Mouse (Mus musculus) limb, embryonic 14.5 days (tissue): ENCODE measurements around the gene Slc9b1. TPM values are rescaled to one million over a fixed set of nuclear protein-coding genes. Genes with fewer than 3 reads are reported as not detected.

Source experiments
- ATAC-seq: fragments of 200-750 bp; cut with Nextera tagmentation; 2 replicates; pipeline ENCODE4 v1.8.0; 2017; ENCODE audit warnings: low read depth, moderate number of reproducible peaks, moderate TSS enrichment; ENCODE audit not compliant: low FRiP score
- DNase-seq: peaks from one replicate; pipeline ENCODE4 v3.0.0-alpha.2; 2015; ENCODE audit warnings: low spot score
- H3K27ac ChIP-seq: fragments of 300-500 bp; sonication (generic); replicated peaks from 2 replicates; pipeline ENCODE4 v1.5.1; 2014; ENCODE audit warnings: low read depth, mild to moderate bottlenecking, low read length, moderate library complexity, mixed read lengths
- H3K27me3 ChIP-seq: fragments of 300-500 bp; sonication (generic); 2 replicates; pipeline ENCODE4 v1.6.1; 2014; ENCODE audit warnings: low read length, mixed read lengths; ENCODE audit not compliant: control insufficient read depth, insufficient read depth
- H3K36me3 ChIP-seq: fragments of 300-500 bp; sonication (generic); 2 replicates; pipeline ENCODE4 v1.6.1; 2014; ENCODE audit warnings: mild to moderate bottlenecking, low read length, moderate library complexity, mixed read lengths; ENCODE audit not compliant: control insufficient read depth, insufficient read depth
- H3K4me1 ChIP-seq: fragments of 300-500 bp; sonication (generic); 2 replicates; pipeline ENCODE4 v1.6.1; 2014; ENCODE audit warnings: antibody characterized with exemption, low read length, mixed read lengths; ENCODE audit not compliant: control insufficient read depth, insufficient read depth
- H3K4me2 ChIP-seq: fragments of 300-500 bp; sonication (generic); replicated peaks from 2 replicates; pipeline ENCODE4 v1.6.1; 2014; ENCODE audit warnings: low read depth, mild to moderate bottlenecking, low read length, moderate library complexity; ENCODE audit not compliant: severe bottlenecking
- H3K4me3 ChIP-seq: fragments of 300-500 bp; sonication (generic); replicated peaks from 2 replicates; pipeline ENCODE4 v1.5.1; 2014; ENCODE audit warnings: low read length
- H3K9ac ChIP-seq: fragments of 300-500 bp; sonication (generic); 2 replicates; pipeline ENCODE4 v1.6.1; 2014; ENCODE audit warnings: mild to moderate bottlenecking, low read depth, low read length, moderate library complexity; ENCODE audit not compliant: severe bottlenecking
- H3K9me3 ChIP-seq: fragments of 300-500 bp; sonication (generic); 2 replicates; pipeline ENCODE4 v1.6.1; 2016; ENCODE audit warnings: low read length; ENCODE audit not compliant: control insufficient read depth
- POLR2A ChIP-seq: fragments of 200-500 bp; IDR thresholded peaks from 2 replicates; pipeline ENCODE4 v1.8.0; 2012; ENCODE audit warnings: inconsistent platforms, mild to moderate bottlenecking, moderate library complexity, borderline replicate concordance; ENCODE audit not compliant: insufficient read depth, insufficient read length; ENCODE audit errors: extremely low read depth
- WGBS: fragments of 180-500 bp; shearing (Covaris S2); extraction: QIAGEN DNeasy Blood & Tissue Kit; methylation state at CpG from one replicate; pipeline ENCODE4 v1.1.7; 2014; 5-methylcytosine and 5-hydroxymethylcytosine counted together
- polyA plus RNA-seq, 2 experiments: library from polyadenylated mRNA; depleted of rRNA in 1 of 2; stranded (reverse) in 1 of 2; unstranded in 1 of 2; fragments of >200 nt; fragmentation: Nextera tagmentation in 1 of 2; extraction: Ambion mirVana in 1 of 2; gene quantifications; 2 replicates each; pipeline versions ENCODE4 v1.2.1 to v1.2.3; 2012 to 2014

The Slc9b1 gene
- polyA plus RNA-seq, 2 experiments = 0.18 TPM; not detected in 1

DNA sequence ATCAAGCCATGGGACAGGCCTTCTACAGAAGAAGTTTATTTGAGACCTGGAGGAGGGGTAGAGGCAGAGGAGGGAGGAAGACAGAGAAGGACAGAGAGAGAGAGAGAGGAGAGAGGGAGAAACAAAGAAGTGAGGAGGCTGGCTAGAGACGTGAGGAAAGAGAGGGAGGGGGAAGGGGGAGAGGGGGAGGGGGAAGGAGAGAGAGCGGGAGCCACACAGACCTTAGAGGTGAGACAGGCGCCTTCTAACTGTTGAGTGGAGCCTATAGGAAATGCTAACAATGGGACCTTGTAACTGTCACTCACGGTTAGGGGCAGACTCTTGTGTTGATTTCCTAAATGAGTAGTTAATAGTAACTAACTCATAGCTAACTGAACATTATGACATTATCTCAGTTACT, 14.1 kb upstream of the Slc9b1 start:
- no peak for ATAC-seq

GRCm38 (mm10) chr3:135349022-135349421, 1.2 kb downstream of the Slc9b1 start:
- Histone ChIP-seq H3K27me3 (no peaks in the 10 kb centered on the region), H3K4me1 (no peaks in the 10 kb centered on the region), H3K4me3 (no peak overlapping the region), H3K9ac (no peak overlapping the region), H3K4me2 (no peak overlapping the region), H3K36me3 (no peaks in the 10 kb centered on the region), H3K9me3 (no peaks in the 10 kb centered on the region), H3K27ac (no peak overlapping the region)
- no peak for TF ChIP-seq POLR2A
- DNase-seq = no peak
- no peak for ATAC-seq

More for the DNA sequence above, 14.1 kb upstream of the Slc9b1 start:
- TF ChIP-seq POLR2A = no peak
- DNase-seq = no peak
- H3K4me1 ChIP-seq = no peaks in the 10 kb centered on the region
- no peak overlapping the region for H3K4me2 ChIP-seq
- H3K36me3 ChIP-seq = no peaks in the 10 kb centered on the region
- no peak overlapping the region for H3K4me3 ChIP-seq
- H3K27ac ChIP-seq = no peak overlapping the region
- H3K9ac ChIP-seq = no peak overlapping the region
- no peaks in the 10 kb centered on the region for H3K9me3 ChIP-seq
- WGBS = 48% methylated on average over 4 of the region's 4 CpGs
- H3K27me3 ChIP-seq = no peaks in the 10 kb centered on the region

DNA sequence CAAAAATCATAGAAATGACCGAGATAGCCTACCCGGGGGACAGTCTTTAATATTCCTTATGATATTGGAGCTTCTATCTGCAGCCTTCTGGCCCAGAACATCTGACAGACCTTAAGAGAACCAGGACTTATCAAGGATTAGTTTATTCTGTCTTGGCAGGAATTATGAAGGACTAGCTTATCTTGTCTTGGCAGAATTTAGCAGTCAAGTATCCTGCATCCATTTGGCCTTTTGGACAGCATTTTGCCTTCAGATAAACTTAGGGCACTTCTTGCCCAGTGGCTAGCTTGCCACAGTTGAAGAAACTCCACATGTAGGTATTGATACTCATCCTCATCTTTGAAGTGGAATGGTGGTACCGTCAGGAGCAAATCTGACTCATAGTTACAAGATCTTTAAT, 4.0 kb downstream of the Slc9b1 start:
- H3K27me3 ChIP-seq = no peaks in the 10 kb centered on the region
- no peak overlapping the region for H3K27ac ChIP-seq
- no peaks in the 10 kb centered on the region for H3K9me3 ChIP-seq
- no peak overlapping the region for H3K4me2 ChIP-seq
- DNase-seq (no peak), ATAC-seq (no peak)
- H3K36me3 ChIP-seq = no peaks in the 10 kb centered on the region
- no peak overlapping the region for H3K9ac ChIP-seq
- no peak for TF ChIP-seq POLR2A
- H3K4me1 ChIP-seq = no peaks in the 10 kb centered on the region
- 85% methylated on average over 3 of the region's 3 CpGs for WGBS
- H3K4me3 ChIP-seq = no peak overlapping the region

GRCm38 (mm10) chr3:135357394-135357793, 9.6 kb downstream of the Slc9b1 start:
- Histone ChIP-seq H3K9me3 (no peaks in the 10 kb centered on the region), H3K36me3 (no peaks in the 10 kb centered on the region), H3K4me2 (no peak overlapping the region), H3K4me1 (no peaks in the 10 kb centered on the region), H3K9ac (no peak overlapping the region), H3K27me3 (no peaks in the 10 kb centered on the region), H3K4me3 (no peak overlapping the region), H3K27ac (no peak overlapping the region)
- 91% methylated on average over 4 of the region's 4 CpGs for WGBS
- TF ChIP-seq POLR2A = no peak
- ATAC-seq (no peak), DNase-seq (no peak)

DNA sequence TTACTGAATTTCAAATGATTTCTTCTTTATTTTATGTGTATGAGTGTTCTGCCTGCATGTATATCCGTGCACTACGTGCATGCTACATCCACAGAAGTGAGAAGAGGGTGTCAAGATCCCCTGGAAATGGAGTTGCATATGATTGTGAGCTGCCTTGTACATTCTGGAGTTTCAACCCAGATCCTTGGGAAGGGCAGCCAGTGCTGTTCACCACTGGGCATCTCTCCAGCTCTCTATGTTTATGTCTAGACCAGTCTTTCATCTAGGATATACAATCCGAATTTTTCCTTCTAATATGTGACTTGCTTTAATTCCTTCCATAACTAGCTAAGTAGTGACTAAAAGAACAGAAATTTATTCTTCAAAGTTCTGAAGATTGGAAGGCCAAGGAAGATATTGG, 28.0 kb downstream of the Slc9b1 start:
- Histone ChIP-seq H3K9ac (no peak overlapping the region), H3K36me3 (no peaks in the 10 kb centered on the region), H3K9me3 (no peaks in the 10 kb centered on the region), H3K27me3 (no peaks in the 10 kb centered on the region), H3K4me1 (no peaks in the 10 kb centered on the region), H3K4me3 (no peak overlapping the region), H3K27ac (no peak overlapping the region), H3K4me2 (no peak overlapping the region)
- ATAC-seq = no peak
- TF ChIP-seq POLR2A = no peak
- 81% methylated on average over 3 of the region's 3 CpGs for WGBS
- DNase-seq = no peak

DNA sequence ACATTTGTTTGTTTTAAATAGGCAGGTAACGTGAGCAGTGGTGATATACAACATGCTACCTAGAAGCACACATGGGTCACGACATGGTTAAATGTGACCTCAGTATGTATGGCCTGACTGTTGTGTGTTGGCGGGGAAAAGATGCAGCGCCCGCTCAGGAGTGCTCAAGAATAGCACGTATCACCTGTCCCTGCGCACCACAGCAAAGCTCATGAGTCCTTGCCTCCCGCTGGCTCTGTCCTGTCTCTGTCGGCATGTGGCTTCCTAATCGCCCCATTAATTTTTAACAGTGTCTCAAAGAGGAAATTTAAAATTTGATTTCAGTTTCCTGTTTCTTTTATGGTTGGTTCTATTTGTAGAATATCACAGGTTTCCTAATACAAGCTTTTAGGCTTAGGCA, 29.6 kb downstream of the Slc9b1 start:
- ATAC-seq (no peak), DNase-seq (no peak)
- Histone ChIP-seq H3K4me1 (no peaks in the 10 kb centered on the region), H3K4me2 (no peak overlapping the region), H3K4me3 (no peak overlapping the region), H3K27me3 (no peaks in the 10 kb centered on the region), H3K27ac (no peak overlapping the region), H3K9ac (no peak overlapping the region), H3K9me3 (no peaks in the 10 kb centered on the region), H3K36me3 (no peaks in the 10 kb centered on the region)
- no peak for TF ChIP-seq POLR2A
- WGBS = 52% methylated on average over 10 of the region's 10 CpGs
